Mouse (Mus musculus): ENCODE data around the gene Naa16.
A peak's percentile ranks its signal among the peaks of the same experiment; 100 is the strongest.

Gene Naa16

GRCm38 (mm10) chr14:79275870-79276395 lies 114.6 kb downstream of the Naa16 start:
- peak; percentile 39 for DNase-seq (ENCODE audit: low read depth, low spot score)

GRCm38 (mm10) chr14:79275441-79275840 lies 115.1 kb downstream of the Naa16 start:
- peak; percentile 8 for DNase-seq (ENCODE audit: low read depth, low spot score)

All from ES-CJ7 (cell line).